Mouse (Mus musculus) thymus, adult 2 months (tissue): ENCODE measurements around the gene Olfr519. TPM values are rescaled to one million over a fixed set of nuclear protein-coding genes. Genes with fewer than 3 reads are reported as not detected.

Experiments used
- DNase-seq: peaks from one replicate; pipeline ENCODE4 v3.0.0; 2021
- H3K27ac ChIP-seq: fragments of 200-500 bp; 2 replicates; pipeline ENCODE4 v1.5.1; 2012; ENCODE audit warnings: low read length, control low read depth; ENCODE audit not compliant: control insufficient read depth, insufficient read depth
- H3K27me3 ChIP-seq: fragments of 200-500 bp; 2 replicates; pipeline ENCODE4 v1.6.1; 2012; ENCODE audit warnings: mild to moderate bottlenecking, low read length, moderate library complexity, mixed read lengths; ENCODE audit not compliant: control insufficient read depth, insufficient read depth
- H3K36me3 ChIP-seq: fragments of 200-500 bp; 2 replicates; pipeline ENCODE4 v1.6.1; 2012; ENCODE audit warnings: mild to moderate bottlenecking, low read length, moderate library complexity; ENCODE audit not compliant: control insufficient read depth, insufficient read depth
- H3K4me1 ChIP-seq: fragments of 200-500 bp; replicated peaks from 2 replicates; pipeline ENCODE4 v1.6.1; 2012; ENCODE audit warnings: low read length; ENCODE audit not compliant: control insufficient read depth, insufficient read depth
- H3K4me3 ChIP-seq: fragments of 200-500 bp; 2 replicates; pipeline ENCODE4 v1.5.1; 2012; ENCODE audit warnings: mild to moderate bottlenecking, low read length, control low read depth, moderate library complexity; ENCODE audit not compliant: control insufficient read depth, insufficient read depth
- CTCF ChIP-seq: fragments of 200-500 bp; IDR thresholded peaks from 2 replicates; pipeline ENCODE4 v1.5.1; 2012; ENCODE audit warnings: mild to moderate bottlenecking, control low read depth, low read length, moderate library complexity, borderline replicate concordance; ENCODE audit not compliant: control insufficient read depth, poor library complexity, insufficient read depth; ENCODE audit errors: extremely low read depth
- POLR2A ChIP-seq: fragments of 200-500 bp; IDR thresholded peaks from 2 replicates; pipeline ENCODE4 v1.6.1; 2012; ENCODE audit warnings: mild to moderate bottlenecking, low read length, control low read depth, moderate library complexity; ENCODE audit not compliant: control insufficient read depth, poor library complexity, insufficient read depth; ENCODE audit errors: extremely low read depth
- WGBS: fragments of 180-500 bp; shearing (Covaris S2); methylation state at CpG from one replicate; pipeline ENCODE4 v1.1.7; 2018; 5-methylcytosine and 5-hydroxymethylcytosine counted together
- polyA plus RNA-seq: library from polyadenylated mRNA; depleted of rRNA; stranded (reverse); fragments of >200 nt; gene quantifications from 2 replicates; pipeline ENCODE4 v1.2.3, GENCODE M21; 2012; rRNA removed

The Olfr519 gene
- polyA plus RNA-seq, 1 experiment: not detected

- WGBS: 93% methylated on average over 2 of the region's 2 CpGs
- Histone ChIP-seq H3K4me1 (no peaks in the 10 kb centered on the region), H3K27me3 (no peaks in the 10 kb centered on the region), H3K27ac (no peak within 1 kb of the TSS), H3K36me3 (no peaks in the 10 kb centered on the region), H3K4me3 (no peak within 1 kb of the TSS)
- no peak for DNase-seq
- TF ChIP-seq CTCF (no peak), POLR2A (no peak)
Observed at GRCm38 (mm10) chr7:108850429-108850828, 43.8 kb downstream of the Olfr519 start, which contains the start of gene Olfr516. Gene Olfr516, minus strand, starts transcription at chr7:108850529.

Other genes starting within 250 kb of the Olfr519 start
- not detected in 2 replicates for gene Olfr509, start 242.5 kb downstream of the Olfr519 start, polyA plus RNA-seq
- gene Olfr510, start 228.0 kb downstream of the Olfr519 start, polyA plus RNA-seq: not detected in 2 replicates
- gene Olfr512, start 181.1 kb downstream of the Olfr519 start, polyA plus RNA-seq: not detected in 2 replicates
- gene Olfr513, start 143.4 kb downstream of the Olfr519 start, polyA plus RNA-seq: not detected in 2 replicates
- not detected in 2 replicates for gene Olfr514, start 68.4 kb downstream of the Olfr519 start, polyA plus RNA-seq
- not detected in 2 replicates for gene Olfr516, start 43.9 kb downstream of the Olfr519 start, polyA plus RNA-seq
- 0.20 TPM in 1 of 2 replicates, not detected in the other for gene Olfr517, start 22.0 kb downstream of the Olfr519 start, polyA plus RNA-seq
- not detected in 2 replicates for gene Olfr518, start 9.4 kb downstream of the Olfr519 start, polyA plus RNA-seq
- 0.09 and 0.27 TPM in 2 replicates for gene Nlrp10, start 35.8 kb upstream of the Olfr519 start, polyA plus RNA-seq
- gene Eif3f, start 40.0 kb upstream of the Olfr519 start, polyA plus RNA-seq: 161 and 309 TPM in 2 replicates
- 0.54 and 0.66 TPM in 2 replicates for gene Tub, start 55.9 kb upstream of the Olfr519 start, polyA plus RNA-seq
- 0.31 and 0.55 TPM in 2 replicates for gene Ric3, start 188.9 kb upstream of the Olfr519 start, polyA plus RNA-seq